Mouse (Mus musculus) forebrain, postnatal 0 days (tissue): ENCODE results near the gene Palm. TPM values are rescaled to one million over a fixed set of nuclear protein-coding genes. Genes with fewer than 3 reads are reported as not detected.

ENCODE experiments used
- ATAC-seq: fragments of 200-750 bp; cut with Nextera tagmentation; 2 replicates; pipeline ENCODE4 v1.8.0; 2017; ENCODE audit warnings: mild to moderate bottlenecking, moderate library complexity
- DNase-seq: peaks from one replicate; pipeline ENCODE4 v3.0.0-alpha.2; 2015
- H3K27ac ChIP-seq: fragments of 300-500 bp; sonication (generic); 2 replicates; pipeline ENCODE4 v1.5.1; 2014; ENCODE audit warnings: low read depth, mild to moderate bottlenecking, antibody characterized with exemption, low read length, moderate library complexity, mixed read lengths
- H3K27me3 ChIP-seq: fragments of 300-500 bp; sonication (generic); 2 replicates; pipeline ENCODE4 v1.6.1; 2014; ENCODE audit warnings: mild to moderate bottlenecking, low read length, mixed read lengths; ENCODE audit not compliant: insufficient read depth
- H3K36me3 ChIP-seq: fragments of 300-500 bp; sonication (generic); 2 replicates; pipeline ENCODE4 v1.6.1; 2014; ENCODE audit warnings: mild to moderate bottlenecking, moderate library complexity; ENCODE audit not compliant: insufficient read depth
- H3K4me1 ChIP-seq: fragments of 300-500 bp; sonication (generic); 2 replicates; pipeline ENCODE4 v1.6.1; 2014; ENCODE audit warnings: antibody characterized with exemption; ENCODE audit not compliant: insufficient read depth
- H3K4me2 ChIP-seq: fragments of 300-500 bp; sonication (generic); 2 replicates; pipeline ENCODE4 v1.6.1; 2014; ENCODE audit warnings: low read depth, mild to moderate bottlenecking, moderate library complexity
- H3K4me3 ChIP-seq: fragments of 300-500 bp; sonication (generic); 2 replicates; pipeline ENCODE4 v1.5.1; 2014; ENCODE audit warnings: low read depth, low read length, mixed read lengths
- H3K9ac ChIP-seq: fragments of 300-500 bp; sonication (generic); 2 replicates; pipeline ENCODE4 v1.6.1; 2014; ENCODE audit warnings: mild to moderate bottlenecking
- H3K9me3 ChIP-seq: fragments of 300-500 bp; sonication (generic); 2 replicates; pipeline ENCODE4 v1.6.1; 2016; ENCODE audit warnings: low read length
- CTCF ChIP-seq: sonication (generic); IDR thresholded peaks from 2 replicates; pipeline ENCODE4 v1.5.1; 2016; ENCODE audit warnings: antibody characterized with exemption, control low read depth, low read depth
- WGBS: fragments of 180-500 bp; shearing (Covaris S2); extraction: QIAGEN DNeasy Blood & Tissue Kit; methylation state at CpG from one replicate; pipeline ENCODE4 v1.1.7; 2014; 5-methylcytosine and 5-hydroxymethylcytosine counted together
- polyA plus RNA-seq: library from polyadenylated mRNA; unstranded; fragments of >200 nt; fragmentation: Nextera tagmentation; extraction: Ambion mirVana; gene quantifications from 2 replicates; pipeline ENCODE4 v1.2.1, GENCODE M21; 2015
- total RNA-seq: library from RNA; depleted of rRNA; stranded (reverse); fragments of >200 nt; gene quantifications from 2 replicates; pipeline ENCODE4 v1.2.3, GENCODE M21; 2014

Gene Palm
- total and polyA plus RNA-seq, 2 experiments from 2014 or later, result 154 to 365 TPM

DNA sequence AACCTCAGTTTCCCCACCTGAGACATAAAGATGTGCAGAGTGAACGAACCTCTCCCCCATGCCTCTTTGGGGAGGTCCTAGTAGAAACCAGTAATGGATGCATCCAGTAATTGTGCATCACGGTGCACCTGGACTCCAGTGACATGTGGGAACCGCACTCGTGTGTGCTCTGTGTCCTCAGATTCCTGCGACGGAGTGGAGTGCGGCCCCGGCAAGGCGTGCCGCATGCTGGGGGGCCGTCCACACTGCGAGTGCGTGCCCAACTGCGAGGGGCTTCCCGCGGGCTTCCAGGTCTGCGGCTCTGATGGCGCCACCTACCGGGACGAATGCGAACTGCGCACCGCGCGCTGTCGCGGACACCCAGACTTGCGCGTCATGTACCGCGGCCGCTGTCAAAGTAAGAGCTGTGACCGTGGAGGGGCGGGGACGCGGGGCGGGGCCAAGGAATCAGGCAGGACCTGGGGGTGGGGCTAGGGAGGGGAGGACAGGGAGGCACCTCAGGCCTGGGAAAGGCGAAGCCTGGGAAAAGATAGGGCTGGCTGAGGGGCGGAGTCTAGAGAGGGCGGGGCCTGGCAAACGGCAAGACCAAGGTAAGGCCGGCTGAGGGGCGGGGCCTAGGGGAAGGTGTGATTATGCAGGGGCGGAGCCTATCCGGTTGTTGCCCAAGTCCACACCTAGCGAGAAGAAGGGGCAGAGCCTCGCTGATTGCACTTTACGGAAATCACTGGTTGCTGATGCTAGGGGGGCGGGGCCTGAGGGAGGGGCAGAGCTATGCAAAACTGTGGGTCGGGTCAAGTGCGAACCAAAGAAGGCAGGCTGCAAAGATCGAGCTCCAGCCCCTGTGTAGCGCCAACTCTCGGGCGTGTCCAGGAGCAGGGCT is 13.3 kb upstream of the Palm start:
- Histone ChIP-seq H3K9ac (peak overlapping the region; percentile 49), H3K27ac (no peak overlapping the region)
- peak; percentile 93 for TF ChIP-seq CTCF

DNA sequence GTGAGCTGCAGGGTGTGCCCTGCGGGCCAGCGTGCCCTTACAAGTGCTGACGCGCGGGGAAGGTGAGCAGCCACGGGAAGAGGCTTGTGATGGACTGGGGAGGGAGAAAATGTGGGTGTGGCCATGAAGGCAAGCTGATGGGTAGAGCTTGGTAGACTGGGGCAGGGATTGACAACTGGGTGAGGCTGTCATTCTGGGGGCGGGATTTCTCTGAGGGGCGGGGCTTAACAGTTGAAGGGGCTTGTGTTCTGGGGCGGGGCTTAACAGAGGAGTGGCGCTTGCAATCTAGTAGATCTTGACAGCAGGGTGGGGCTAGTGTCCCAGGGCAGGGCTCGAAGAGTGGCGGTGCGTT is 12.7 kb upstream of the Palm start:
- ATAC-seq (peak; percentile 68), DNase-seq (no peak)
- Histone ChIP-seq H3K27ac (no peak overlapping the region), H3K9ac (peak overlapping the region; percentile 49), H3K4me3 (peak overlapping the region; percentile 50), H3K9me3 (no peaks in the 10 kb centered on the region), H3K36me3 (no peaks in the 10 kb centered on the region), H3K4me1 (no peaks in the 10 kb centered on the region), H3K4me2 (peak overlapping the region; percentile 82), H3K27me3 (peaks cover 12% of the 10 kb centered on the region)
- WGBS, result 2% methylated on average over 13 of the region's 13 CpGs
- TF ChIP-seq CTCF, result no peak

More for the DNA sequence above, 13.3 kb upstream of the Palm start:
- no peaks in the 10 kb centered on the region for H3K9me3 ChIP-seq
- no peaks in the 10 kb centered on the region for H3K36me3 ChIP-seq
- peak overlapping the region; percentile 50 for H3K4me3 ChIP-seq
- H3K4me2 ChIP-seq, result peak overlapping the region; percentile 82
- no peaks in the 10 kb centered on the region for H3K4me1 ChIP-seq
- peak; percentile 94 for ATAC-seq
- peaks cover 12% of the 10 kb centered on the region for H3K27me3 ChIP-seq
- peak; percentile 96 for DNase-seq
- 3% methylated on average over 54 of the region's 55 CpGs for WGBS

DNA sequence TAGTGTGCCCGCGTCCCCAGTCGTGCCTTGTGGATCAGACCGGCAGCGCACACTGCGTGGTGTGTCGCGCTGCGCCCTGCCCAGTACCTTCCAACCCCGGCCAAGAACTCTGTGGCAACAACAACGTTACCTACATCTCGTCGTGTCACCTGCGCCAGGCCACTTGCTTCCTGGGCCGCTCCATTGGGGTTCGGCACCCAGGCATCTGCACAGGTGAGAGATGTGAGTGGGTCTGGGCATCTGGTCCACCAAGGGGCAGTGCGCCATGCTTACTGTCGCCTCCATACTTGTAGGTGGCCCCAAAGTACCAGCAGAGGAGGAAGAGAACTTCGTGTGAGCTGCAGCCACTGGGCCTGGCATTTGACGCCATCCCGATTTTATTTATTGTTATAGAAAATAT is 12.2 kb upstream of the Palm start:
- no peak for TF ChIP-seq CTCF
- DNase-seq, result no peak
- Histone ChIP-seq H3K27me3 (peaks cover 12% of the 10 kb centered on the region), H3K36me3 (no peaks in the 10 kb centered on the region), H3K9me3 (no peaks in the 10 kb centered on the region), H3K27ac (no peak overlapping the region), H3K4me3 (peak overlapping the region; percentile 50), H3K4me1 (no peaks in the 10 kb centered on the region), H3K4me2 (peak overlapping the region; percentile 82), H3K9ac (peak overlapping the region; percentile 49; the same call in 1 of the 2 replicates)
- no peak for ATAC-seq
- WGBS, result 34% methylated on average over 21 of the region's 21 CpGs

DNA sequence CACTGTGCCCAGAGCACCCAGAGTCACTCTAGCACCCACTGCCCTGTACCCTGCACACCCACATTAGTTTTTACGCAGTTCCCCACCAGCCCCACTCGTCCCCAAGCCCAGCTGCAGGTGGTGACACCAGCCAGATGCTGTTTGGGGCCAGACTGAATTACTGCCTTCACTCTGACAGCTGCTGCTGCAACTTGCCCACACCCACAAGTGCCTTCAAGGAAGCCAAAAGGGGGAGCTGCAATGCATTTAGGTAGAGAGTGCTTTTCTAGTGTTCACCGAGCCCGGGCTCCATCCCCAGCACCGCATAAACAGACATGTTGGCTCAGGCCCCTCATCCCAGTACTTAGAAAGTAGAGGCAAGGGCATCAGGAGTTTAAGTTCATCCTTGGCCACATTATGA is 11.4 kb upstream of the Palm start:
- ATAC-seq, result no peak
- 51% methylated on average over 5 of the region's 5 CpGs for WGBS
- no peak for TF ChIP-seq CTCF

DNA sequence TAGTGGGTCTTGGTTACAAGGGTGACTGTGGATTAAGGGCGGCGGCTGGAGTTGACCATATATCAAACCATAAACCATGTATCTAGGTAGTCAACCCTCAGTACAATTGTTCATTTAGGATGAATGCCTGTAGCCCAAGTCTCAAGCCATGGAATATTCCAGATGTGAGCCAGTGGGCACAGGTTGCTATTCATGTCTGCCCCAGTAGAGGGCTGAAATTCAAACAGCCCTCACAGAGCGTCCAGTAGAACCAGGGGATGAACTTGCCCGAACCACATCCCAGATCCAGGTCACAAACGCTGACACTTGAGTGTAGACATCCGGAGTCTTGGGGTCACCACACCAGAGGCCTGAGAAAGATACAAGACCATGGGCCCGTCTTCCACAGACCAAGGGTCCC is 10.3 kb upstream of the Palm start:
- no peak overlapping the region for H3K4me3 ChIP-seq
- no peaks in the 10 kb centered on the region for H3K4me1 ChIP-seq
- no peak overlapping the region for H3K9ac ChIP-seq
- no peaks in the 10 kb centered on the region for H3K36me3 ChIP-seq
- 65% methylated on average over 7 of the region's 7 CpGs for WGBS
- no peaks in the 10 kb centered on the region; the same call in 1 of the 2 replicates for H3K27me3 ChIP-seq
- no peak overlapping the region for H3K27ac ChIP-seq
- DNase-seq (no peak), ATAC-seq (no peak)
- peak; percentile 47 for TF ChIP-seq CTCF
- H3K9me3 ChIP-seq, result no peaks in the 10 kb centered on the region
- H3K4me2 ChIP-seq, result no peak overlapping the region

More for the DNA sequence above, 11.4 kb upstream of the Palm start:
- Histone ChIP-seq H3K4me1 (no peaks in the 10 kb centered on the region), H3K36me3 (no peaks in the 10 kb centered on the region), H3K27ac (no peak overlapping the region), H3K27me3 (peaks cover 7% of the 10 kb centered on the region), H3K4me3 (no peak overlapping the region), H3K4me2 (no peak overlapping the region), H3K9ac (no peak overlapping the region), H3K9me3 (no peaks in the 10 kb centered on the region)
- no peak for DNase-seq

DNA sequence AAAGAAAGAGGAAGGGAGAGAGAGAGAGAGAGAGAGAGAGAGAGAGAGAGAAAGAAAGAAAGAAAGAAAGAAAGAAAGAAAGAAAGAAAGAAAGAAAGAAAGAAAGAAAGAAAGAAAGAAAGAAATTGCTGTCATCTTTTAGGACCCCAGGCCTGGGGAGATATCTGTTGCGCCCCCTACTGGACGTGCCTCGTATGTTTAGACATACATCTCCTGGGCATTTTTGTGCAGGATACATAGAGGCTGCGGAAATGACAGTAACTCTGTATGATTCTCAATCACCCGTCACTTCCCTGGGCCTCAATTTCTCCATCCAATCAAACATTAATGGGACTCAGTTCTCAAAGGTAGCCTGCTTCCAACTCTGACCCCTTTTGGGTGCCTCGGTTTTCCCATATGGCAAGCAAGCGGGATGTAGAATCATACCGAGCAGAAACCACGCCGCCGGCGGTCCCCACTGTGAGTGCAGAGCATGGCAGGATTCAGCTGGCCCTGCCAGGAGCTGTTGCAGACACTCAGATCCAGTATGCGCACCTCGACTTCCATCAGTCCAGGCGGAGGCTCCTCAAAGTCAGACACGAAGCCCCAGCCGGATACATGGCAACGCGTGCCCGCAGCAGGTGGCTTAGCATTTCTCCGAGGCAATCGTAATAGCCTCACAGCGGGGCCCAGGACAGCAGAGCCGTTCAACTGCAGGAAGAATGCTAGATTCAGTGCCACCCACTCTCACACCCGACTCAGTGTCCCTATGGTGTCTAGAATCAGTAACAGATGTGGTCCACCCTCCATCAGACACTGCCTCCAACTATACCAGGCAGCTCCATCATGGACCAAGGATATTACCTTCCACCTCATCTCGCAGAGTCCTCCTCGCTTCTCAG is 9.2 kb upstream of the Palm start:
- DNase-seq (no peak), ATAC-seq (no peak)
- no peaks in the 10 kb centered on the region; the same call in 1 of the 2 replicates for H3K27me3 ChIP-seq
- H3K9ac ChIP-seq, result no peak overlapping the region
- no peaks in the 10 kb centered on the region for H3K9me3 ChIP-seq
- no peaks in the 10 kb centered on the region for H3K4me1 ChIP-seq
- H3K27ac ChIP-seq, result no peak overlapping the region
- no peak overlapping the region for H3K4me3 ChIP-seq
- H3K4me2 ChIP-seq, result no peak overlapping the region
- H3K36me3 ChIP-seq, result no peaks in the 10 kb centered on the region
- WGBS, result 41% methylated on average over 27 of the region's 27 CpGs
- TF ChIP-seq CTCF, result peak; percentile 50
